Mouse (Mus musculus) 3134 (cell line): ENCODE results near the gene Aspn.
A peak's percentile ranks its signal among the peaks of the same experiment; 100 is the strongest.
"Not testable (repeated sequence)": the region's sequence is repeated elsewhere in the genome, so short reads cannot be mapped to it uniquely, and the experiment has no call there.

Experiments used
- DNase-seq: peaks from one replicate; pipeline ENCODE4 v3.0.0-alpha.2; 2011; ENCODE audit warnings: low spot score; ENCODE audit not compliant: insufficient read length; ENCODE audit errors: extremely low read depth

Aspn gene

GRCm38 (mm10) chr13:49583859-49584258, 39.6 kb downstream of the Aspn start:
- DNase-seq: peak; percentile 50

- peak; percentile 58 for DNase-seq
Measured at GRCm38 (mm10) chr13:49584307-49585005, 40.2 kb downstream of the Aspn start.

- no peak for DNase-seq
Measured at GRCm38 (mm10) chr13:49586062-49586461, 41.8 kb downstream of the Aspn start.

- DNase-seq: not testable (repeated sequence)
Measured at GRCm38 (mm10) chr13:49602541-49602940, 58.3 kb downstream of the Aspn start.

GRCm38 (mm10) chr13:49603603-49604002, 59.4 kb downstream of the Aspn start:
- DNase-seq: no peak

GRCm38 (mm10) chr13:49607714-49608113, 63.5 kb downstream of the Aspn start, which contains the start of gene Ogn:
Ogn (plus strand) TSS chr13:49608046.
- DNase-seq: peak; percentile 42

GRCm38 (mm10) chr13:49608589-49609322, 64.5 kb downstream of the Aspn start:
- DNase-seq: no peak

GRCm38 (mm10) chr13:49617021-49617420, 72.8 kb downstream of the Aspn start:
- no peak for DNase-seq
